Mouse (Mus musculus) mouse embryonic stem cell (cell line): ENCODE measurements around the gene Mageb1.
"Not testable (repeated sequence)": the region's sequence is repeated elsewhere in the genome, so short reads cannot be mapped to it uniquely, and the experiment has no call there.

Experiments
- in situ Hi-C, 2 experiments: fragments of 300-500 bp; cut with MboI; formaldehyde crosslinking; loops; 1 replicate in 1 of 2; 3 replicates in 1 of 2; pipeline ENCODE4 v1.14.3; 2019 to 2020; ENCODE audit warnings: low sequenced_read_pairs in 2 of 2, low pct_unique_long_range_greater_than_20kb in 1 of 2, mixed read lengths in 1 of 2; ENCODE audit not compliant: unreplicated experiment in 1 of 2

The Mageb1 gene

DNA sequence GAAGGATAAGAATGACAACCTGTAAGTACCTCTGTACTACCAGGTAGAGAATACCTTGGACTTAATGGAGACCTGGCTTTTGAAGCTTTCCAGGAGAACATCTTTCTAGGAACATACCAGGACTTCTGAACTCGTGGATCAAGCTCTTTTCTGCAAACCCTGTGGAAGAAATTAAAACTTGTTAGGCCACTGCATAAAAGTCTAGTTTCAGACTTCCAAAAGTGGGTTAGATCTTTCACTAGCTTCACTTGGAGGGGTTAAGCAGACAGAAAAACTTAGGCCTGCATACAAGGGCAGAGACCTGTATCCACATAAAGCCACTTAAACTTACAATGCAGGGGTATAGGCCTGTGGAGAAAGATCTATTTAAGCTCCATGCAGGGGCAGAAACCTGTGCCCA, at the start of gene Mageb1:
Mageb1 (minus strand) TSS at position 101 of the 400 bp plus-strand sequence.
- in situ Hi-C loops, result not testable (repeated sequence)
